Mouse (Mus musculus): ENCODE measurements at regions not wholly inside any gene's neighbourhood (a gene's known extent, or its start where the extent isn't known, plus 50 kb on each side); places are given as distances from the start of the nearest gene placed in this dataset.

DNA sequence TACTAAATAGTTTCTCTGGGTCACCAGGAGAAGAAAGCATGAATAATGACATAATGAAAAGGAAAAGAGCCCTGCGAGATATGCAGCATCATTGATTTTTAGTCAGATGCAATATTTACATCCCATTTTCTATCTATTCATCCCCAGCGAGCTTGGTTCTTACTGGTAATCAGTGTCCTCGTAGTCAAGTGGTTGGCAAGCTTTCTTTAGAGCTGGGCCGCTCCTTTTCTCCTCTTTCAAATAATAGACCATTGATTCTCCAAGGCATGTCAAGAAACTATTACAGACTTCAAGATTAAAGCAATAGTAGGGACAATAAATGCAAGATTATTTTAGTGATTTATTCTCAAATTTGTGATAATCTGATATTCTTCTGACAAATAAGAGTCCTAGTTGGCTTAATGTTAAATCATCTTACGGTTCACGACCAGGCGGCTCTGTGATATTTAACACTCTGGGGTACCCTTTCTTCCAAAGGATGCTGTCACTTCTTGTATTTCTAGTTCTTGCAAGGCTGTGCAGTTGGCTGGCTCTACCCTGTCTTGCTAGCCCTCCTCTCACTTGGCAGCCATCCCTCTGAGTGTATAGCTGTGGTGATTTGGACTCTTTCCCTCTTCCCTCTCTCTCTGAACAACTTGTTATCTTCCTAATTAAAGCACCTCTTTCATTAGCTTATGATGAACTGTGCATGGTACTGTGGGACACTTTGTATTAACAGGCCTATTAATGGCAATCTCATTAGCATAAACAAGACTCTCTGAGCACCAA is 185.6 kb upstream of the Usp25 start:
- no peak for DNase-seq

DNA sequence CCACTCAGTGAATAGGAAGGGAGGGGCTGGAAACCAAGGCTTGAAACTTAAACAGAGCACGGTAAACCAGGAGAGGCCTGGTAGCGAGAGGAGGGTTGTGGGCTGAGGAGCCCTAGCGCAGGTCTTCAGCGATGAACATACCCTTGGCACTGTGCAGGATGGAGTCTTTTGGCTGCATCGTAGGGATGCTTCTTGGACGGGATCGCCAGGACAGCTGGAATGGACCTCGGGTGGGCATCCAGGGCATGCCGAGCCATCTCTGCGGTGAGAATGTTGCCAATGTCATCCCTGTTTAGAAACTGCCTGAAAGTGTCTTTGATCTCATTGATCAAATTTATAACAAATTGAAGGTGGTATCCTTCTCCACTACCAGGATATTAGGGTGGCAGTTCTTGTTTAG is 192.2 kb upstream of the Usp25 start:
- no peak for DNase-seq

DNA sequence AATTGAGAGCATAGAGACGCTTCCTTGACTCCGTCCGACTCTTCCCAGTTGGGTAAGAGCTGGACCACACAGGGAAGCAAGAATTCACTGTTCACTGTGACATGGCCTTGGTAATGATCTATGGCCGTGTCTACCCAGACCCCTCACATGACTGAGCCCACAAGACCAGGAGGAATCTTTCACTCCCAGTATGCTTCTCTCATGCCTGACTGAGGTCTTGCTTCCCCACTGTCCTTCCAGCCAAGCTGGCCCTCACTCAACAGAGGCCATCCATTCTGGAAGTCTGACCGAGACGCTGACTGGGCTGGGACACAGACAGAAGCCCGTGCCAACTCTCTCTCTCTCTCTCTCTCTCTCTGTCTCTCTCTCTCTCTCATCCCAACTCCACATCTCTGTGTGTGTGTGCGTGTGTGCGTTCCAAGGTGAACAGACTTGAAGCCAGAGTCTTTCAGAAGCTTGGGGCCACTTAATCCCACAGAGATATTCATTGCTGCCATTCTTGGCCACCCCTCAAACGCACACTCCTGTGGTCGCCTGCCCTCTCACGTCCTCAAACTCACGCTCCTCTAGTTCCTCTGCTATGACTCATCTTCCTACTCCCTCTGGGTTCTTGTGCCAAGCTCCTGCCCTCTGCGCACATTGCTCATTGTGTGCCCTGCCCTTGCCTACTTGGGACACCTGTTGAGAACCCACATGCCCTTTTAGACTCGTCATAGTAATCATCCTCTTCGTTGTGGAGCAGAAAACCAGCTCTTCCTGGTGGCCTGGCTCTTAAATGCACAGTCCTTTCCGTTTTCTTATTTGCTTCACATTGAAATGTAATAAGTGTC is 197.2 kb upstream of the Usp25 start:
- DNase-seq, result peak; percentile 64

DNA sequence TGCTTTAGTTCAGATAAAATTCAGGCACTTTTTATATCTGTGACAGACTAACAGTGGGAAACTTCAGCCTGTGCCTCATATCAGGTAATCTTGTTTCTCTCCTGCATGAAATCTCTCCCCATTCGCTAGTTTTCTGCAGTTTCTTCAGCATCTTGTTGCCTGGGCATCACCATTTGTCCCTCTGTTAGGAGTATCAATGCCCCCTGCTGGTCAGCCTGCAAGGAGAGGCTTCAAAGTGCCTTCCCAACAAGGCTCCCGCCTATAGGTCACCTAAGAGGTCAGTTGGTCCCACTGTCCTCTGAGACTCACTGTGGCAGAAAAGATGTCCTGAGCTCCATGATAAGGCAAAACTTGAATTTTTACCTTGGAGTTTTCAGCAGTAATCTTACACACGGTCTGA is 209.8 kb upstream of the Usp25 start:
- peak; percentile 61 for DNase-seq

DNA sequence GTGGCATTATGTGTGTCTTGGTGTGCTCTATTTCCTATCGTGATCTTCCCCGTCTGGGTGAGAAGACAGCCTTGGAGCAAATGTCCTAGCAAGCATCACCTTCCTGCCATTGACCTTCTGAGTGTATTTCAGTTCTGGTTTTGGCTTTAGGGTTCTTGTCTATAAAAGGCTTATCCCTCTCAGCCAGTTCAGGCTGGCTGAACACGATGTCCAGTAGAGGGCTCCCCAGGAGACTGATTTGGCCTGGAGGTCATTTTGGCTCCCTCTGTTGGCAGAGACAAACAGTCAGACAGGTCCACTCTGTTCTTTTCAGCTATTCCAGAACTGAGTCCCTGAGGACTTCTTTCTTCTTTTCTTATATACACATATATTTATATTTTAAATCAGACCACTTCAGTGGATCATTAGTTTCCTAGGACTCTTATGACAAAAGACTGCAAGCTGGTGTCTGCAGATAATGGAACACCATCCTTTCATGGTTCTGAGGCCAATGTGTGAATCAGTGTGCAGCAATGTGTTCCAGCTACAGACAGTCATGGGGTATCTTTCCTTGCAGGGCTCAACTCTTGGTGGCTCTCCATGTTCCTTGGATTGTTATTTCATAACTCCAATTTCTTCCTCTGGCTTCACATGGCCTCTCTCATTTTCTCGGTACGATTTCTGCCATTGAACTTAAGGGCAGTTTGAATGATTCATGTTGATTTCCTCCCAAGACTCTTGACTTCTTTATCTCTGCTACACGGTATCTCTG is 226.9 kb upstream of the Usp25 start:
- DNase-seq, result peak; percentile 85

DNA sequence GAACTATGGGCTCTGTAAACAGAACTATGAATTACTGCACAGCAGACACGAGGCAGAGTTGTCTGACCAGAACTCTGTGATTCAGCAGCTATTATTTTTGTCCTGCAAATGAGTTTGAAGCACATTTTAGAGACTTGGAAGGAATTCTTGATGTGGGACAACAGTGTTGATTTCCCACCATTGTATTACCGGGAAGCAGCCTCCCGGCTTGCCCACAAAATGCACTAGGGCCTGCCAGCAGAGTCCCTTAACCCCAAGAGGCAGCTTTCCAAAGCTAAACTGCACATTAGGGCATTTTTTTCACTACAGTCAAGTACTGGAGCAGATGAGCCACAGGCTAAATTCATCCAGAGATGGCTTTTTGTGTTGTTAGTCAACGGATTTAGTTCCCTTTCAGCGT is 230.8 kb upstream of the Usp25 start:
- no peak for DNase-seq

DNA sequence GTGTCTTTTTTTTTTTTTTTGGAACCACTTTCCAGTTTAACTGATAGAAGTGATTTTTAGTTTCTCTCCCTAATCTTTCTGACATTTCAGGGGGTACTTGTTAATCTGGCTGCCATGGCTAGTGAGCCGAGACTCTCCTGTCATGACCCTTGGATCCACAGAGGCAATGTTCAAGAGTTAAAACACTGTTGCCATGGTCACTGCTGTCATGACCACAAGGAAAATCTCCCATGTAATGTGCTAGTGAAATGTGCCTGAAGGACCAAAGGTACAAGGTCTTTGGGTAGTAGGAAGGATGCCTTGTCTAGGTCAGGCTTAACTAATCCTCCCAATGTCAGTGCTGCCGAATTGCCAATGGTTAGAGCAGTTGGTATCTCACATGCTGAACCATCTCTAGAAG is 237.7 kb upstream of the Usp25 start:
- DNase-seq, result no peak

DNA sequence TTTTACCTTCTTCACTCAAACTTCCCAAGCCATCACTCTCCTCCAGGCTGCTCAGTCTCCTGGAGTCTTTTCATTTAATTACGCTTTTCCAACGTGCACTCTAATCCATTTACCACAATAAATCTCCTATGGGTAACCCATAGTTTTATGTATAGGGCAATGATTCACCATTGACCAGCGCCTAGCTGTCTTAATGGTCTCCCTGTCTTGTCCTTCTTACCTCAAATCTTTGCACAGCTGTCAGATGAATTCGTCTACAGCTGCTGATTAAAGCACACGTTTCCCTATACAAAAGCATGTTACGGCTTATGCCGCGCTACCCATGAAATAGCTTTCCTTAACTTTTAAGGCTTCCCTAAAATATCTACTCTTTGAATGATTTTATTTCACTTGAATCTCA is 239.5 kb upstream of the Usp25 start:
- no peak for DNase-seq

DNA sequence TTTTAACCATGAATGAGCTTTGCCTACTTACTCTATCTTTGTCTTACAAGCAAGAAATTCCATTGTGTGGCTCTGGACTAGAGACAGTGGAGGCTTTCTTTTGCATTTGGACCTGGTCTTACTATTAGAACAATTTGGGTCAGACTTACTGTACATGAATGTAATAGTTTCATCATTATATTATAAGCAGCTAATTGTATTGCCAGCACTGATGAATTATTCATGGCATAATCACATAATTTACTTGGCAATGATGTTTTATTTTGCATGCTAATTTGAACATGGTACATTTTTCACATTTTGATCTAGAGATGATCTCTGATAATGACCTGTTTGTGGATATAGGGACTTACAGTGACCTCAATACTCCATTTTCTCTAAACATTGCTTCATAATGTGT is 240.0 kb upstream of the Usp25 start:
- DNase-seq, result no peak

DNA sequence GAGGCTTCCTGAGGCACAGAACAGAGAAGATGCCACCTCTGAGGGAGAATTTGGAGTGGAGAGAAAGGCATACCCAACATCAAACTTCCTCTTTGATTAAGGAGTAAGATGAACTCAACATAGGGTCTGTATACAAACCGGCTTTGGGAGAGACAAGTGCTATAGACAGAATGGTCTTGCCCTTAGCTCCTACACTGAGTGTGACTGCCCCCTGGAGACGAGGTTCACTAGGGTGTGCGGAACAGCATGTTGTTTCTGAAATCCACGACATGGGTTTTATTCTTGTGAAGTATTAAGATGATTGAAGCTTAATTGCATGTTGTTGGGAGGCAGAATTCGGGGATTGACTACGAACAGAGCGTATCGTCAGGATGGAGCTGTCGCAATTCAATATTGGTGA is 244.9 kb upstream of the Usp25 start:
- peak; percentile 72 for DNase-seq

DNA sequence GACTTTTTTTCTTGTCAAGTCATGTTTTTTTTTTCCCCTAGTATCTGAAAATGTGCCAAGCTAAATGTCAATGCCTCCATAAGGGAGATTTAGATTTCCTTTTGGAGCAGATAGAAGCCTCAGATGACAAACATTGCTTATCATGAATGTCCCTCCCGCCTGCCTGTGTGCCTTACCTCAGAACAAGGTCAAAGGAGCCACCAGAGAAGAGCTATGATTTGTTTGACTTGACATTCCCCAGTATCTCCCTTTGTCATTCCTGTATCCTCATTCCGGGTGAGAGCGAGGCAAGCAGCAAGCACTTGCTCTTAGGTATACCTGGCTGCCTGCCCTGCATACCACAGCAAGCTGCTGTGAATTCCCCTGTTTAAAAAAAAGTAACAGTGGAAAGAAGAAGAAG is 246.9 kb upstream of the Usp25 start:
- no peak for DNase-seq

DNA sequence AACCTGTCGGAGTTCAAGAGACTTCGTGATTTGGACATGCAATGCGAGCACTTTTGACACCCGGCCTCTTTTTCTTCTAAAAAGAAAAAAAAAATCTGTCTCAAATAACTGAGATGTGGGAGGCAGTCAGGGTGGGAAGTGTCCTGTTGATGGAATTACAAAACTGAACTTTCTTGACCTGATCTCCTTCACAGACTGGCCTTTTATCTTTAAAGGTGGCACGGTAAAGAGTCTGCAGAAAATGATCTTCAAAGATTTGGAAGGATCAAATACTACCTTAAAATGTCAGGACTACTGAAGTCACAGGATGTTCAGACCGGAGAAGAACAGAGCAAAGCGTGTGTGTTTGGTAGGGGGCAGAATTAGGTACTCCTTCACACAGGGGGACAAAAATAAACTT is 248.0 kb upstream of the Usp25 start:
- DNase-seq, result no peak

DNA sequence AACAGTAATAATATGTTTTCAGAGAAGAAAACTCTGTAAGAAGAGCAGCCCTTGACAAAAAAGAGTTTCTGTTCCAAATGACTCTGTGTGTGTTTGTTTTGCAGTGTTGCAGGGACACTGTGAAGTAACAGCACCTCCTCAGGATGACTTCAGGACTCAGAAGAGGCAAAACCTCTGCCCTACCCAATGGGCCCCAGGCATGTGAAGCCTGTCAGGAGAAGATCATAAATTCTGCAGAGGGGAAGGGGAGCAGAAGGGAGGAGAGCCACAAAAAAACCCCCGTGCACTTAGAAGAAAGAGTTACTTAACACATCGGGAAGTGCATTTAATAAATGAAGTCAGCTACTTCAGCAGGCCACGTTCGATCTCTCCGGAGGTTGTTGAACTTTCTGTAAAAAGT is 248.5 kb upstream of the Usp25 start:
- no peak for DNase-seq

DNA sequence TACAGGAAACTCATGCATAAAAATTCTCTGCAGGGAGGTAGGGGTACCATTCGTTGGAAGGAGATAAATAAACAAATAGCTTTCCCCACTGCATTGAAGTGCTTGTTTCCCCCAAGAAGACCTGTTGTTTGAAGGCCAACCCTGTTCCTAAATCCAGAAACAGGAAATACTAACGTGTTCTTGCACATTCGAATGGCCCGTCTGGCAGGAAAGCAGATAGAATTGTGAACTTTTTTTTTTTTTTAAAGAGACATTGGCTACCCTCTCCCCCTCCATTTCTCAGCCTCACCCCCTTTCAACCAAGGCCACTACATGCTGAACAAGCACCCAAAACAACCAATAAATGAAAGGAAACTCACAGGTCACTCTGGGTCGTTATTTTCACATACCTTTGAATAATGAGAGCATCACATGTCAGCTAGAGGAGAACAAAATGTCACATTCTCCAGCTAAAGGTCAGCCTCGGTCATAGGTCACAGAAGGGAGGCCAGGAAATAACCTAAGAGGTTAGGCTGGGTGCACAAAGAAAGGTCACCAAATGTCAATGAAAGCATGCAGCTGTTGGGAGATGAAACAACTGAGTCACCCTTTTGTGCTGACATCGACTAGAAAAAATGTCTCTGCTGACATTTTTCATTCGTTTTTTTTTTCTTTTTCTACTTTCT is 250.8 kb upstream of the Usp25 start:
- DNase-seq, result peak; percentile 59

DNA sequence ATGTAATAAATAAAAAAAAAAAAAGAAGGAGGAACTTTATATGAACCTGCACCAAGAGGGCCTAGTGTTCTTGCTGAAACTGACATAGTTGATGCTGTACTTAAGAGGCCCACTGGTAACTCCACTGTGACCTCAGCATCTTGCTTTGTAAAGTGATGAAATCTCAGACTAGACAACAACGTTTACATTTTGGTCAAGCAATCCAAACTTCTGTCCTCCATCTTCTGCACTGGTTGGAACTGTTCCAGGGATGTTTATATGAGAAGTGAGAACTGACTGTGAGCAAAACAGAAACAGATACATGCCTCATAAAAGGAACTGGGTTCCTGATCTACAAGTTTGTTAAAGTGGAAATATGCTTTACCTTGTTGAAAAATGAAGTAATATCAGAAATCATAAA is 251.7 kb upstream of the Usp25 start:
- no peak for DNase-seq

DNA sequence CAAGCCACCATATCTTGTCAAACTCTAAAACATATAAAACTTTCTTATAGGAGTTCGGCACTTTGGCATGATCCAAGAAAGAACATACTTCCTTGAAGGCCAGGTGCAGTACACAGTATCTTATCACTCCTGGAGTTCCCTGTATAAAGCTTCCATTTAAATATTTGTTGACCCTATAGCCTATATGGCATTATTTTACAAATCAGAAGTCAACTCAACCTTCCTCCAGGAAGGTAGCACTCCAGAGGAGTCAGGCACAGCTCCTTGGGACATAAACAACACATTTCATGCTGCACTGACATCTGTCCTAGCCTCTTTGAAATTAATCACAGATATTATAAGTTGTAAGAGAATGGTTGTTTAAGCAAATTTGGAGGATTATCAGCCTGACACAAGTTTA is 252.5 kb upstream of the Usp25 start:
- DNase-seq, result no peak

DNA sequence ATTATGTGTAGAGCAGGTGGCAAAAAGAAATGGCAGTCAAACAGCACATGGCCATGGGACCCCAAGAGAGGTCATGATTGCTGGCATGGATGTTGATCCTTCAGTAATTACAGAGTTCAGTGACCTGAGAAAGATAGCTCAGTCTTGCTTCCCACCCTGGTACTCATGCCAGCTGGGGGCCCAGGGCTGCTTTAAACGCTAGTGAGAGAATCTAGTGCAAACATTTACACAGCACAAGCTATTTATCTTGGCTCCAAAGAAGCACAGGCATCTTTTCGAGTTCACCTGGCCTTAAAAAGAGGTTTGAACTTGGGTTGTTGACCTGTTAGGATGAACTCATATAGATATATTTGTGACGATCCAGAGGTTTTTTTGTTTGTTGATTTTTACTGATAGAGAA is 258.6 kb upstream of the Usp25 start:
- no peak for DNase-seq

DNA sequence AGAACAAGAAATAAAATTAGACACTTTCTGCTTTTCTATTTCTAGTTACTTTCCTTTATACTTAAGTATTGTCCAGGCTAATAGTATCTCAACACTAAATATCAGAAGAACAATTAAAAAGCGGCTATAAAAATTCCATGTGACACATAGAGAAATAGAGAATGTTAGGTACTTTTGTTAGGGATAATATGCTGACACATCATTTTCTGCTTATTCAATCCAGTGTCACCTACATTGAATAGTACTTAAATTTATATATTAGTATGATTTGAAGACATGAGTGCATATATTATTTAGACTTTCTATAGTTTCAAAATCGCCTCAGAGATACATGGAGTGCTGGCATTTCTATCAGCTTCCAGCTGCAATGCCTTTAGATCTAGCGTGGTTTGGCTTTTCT is 267.1 kb upstream of the Usp25 start:
- no peak for DNase-seq

DNA sequence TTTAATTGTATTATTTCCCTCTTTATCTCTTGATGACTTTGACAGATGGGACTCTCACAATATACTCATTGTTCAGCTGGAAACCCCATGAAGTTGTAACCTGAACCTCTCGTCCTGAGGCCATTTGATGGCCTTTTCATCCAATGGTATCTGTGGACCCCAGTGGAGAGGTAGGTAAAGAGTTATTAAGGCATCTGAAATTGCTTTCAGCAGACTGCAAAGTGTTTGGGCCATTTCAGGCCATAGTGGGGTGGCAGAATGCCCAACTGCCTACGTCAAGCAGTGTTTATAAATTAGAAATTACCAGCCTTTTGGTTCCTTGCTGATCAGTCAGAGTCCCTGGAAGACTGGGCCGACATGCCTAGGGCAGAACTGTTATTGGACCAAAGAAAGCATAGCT is 272.4 kb upstream of the Usp25 start:
- DNase-seq, result no peak

DNA sequence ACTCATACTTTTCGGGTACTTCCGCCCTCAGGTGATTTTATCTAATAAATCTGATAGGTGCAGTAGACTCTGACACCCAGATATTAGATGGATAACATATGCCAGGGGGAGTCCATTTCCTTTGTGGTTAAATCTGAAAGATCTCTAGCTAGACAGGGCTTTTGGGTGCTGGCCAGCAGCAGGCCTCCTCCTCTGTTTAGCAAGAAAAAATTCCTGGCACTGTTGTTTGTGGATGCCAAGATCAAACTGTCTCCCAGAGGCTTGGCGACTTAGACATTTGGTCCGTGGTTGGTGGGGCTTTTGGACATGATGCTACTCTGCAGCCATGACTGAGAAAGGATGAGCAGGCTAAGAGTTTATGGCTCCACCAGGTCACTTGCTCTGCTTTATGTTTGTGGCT is 287.5 kb upstream of the Usp25 start:
- DNase-seq, result no peak

DNA sequence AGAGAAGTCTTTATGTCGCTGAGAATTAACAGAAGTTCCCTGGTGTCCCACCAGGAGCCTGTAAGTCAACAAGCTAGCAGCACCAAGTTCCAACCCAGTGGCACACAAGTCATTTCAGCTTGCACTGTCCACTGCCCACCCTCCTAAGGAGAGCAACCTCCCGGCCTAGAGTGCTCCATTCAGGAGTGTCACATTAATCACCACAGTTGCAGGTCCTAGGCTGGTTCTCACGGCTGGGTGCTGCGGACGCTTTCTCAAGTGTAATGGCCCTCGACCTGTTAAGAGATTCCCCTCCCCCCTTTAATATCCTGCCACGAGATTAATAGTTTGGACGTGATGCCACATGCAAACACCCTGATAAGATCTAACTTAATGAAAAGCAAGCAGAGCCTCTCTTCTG is 288.2 kb upstream of the Usp25 start:
- no peak for DNase-seq

DNA sequence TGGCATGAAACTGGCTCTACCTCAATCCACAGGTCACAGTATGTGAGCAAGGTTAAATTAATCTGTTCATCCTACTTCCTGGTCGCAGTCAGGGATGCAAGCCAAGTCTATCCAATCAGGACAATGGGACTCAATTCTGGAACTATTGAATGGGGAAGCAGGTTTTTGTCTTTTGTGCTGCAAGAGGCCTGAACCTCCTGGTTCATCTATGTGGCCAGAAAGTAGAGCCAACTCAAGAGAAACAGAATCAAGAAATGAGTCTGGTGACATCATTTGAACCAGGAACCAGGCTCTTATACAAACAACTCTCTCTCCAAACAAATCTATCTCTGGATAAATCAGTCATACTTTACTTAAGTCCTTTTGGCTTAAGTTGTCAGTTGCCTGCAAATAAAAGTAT is 294.7 kb upstream of the Usp25 start:
- DNase-seq, result no peak

DNA sequence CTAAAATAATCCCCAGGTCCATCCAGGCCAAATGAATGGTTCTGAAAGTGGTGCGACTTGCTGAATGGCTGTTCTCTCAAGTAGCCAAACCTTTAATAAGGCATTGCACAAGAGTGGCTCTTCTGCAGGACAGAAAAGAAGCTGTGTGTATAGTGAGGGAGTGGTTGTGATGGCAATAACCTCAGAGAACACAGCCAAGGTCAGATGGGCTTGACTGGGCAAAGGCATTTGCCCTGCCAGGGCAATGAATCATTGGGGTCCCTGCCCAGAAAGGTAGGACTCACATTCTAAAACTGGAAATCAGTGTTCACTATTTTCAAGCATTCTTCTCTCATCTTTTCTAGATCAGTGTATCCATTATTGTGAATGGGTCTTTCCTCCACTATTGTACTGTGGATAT is 295.4 kb upstream of the Usp25 start:
- DNase-seq, result no peak

All from lung, postnatal 10 days (tissue).